Mouse (Mus musculus): ENCODE measurements around the gene Rnf145.

DNA sequence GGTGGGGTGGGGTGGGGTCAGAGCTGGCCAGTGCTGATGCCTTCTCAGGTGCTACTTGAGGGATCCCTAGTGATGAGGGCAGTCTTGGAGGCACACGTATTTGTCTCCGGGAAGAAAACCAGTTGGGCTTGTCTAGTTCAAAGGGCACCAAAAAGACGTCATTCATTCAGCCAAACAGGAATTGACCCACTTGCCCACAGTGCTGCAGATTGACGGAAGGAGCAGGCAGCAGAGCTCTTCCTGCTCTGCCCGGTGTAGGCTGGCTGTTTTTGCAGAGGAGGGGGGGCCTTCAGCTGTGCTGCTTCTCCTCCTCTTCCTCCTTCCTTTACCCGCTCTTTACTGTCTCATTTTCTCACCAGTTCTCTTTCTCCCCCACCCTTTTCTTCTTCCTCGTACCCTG lies 26.4 kb downstream of the Rnf145 start:
- TF ChIP-seq POLR2A (IDR thresholded peaks at IDR 0.05; ENCODE audit: low read depth, low read length) (no peak), CTCF (IDR thresholded peaks at IDR 0.05; ENCODE audit: extremely low read depth, insufficient read length, insufficient replicate concordance, low read depth, low read length) (no peak)
